ENCODE assay signal across 19 mouse cellular contexts in genomic region chr9:48214751-48215150, GRCm38 (mm10).
"Had no signal": no experiment of that assay in that cellular context is flagged by ENCODE, and none has a peak within 500 bp of the region (broad histone marks: within the 10 kb centered on the region; RNA-seq: fewer than 3 reads in every experiment).

No protein-coding gene starts in this region.

- H3K36me3 ChIP-seq: liver, embryonic 13.5 days; midbrain, embryonic 12.5 days; midbrain, embryonic 15.5 days; neural tube, embryonic 12.5 days; neural tube, embryonic 15.5 days had no signal

- H3K4me1 ChIP-seq: liver, embryonic 13.5 days; midbrain, embryonic 12.5 days; neural tube, embryonic 12.5 days; neural tube, embryonic 15.5 days had no signal

- H3K27ac ChIP-seq: liver, embryonic 13.5 days; macrophage; midbrain, embryonic 12.5 days; midbrain, embryonic 15.5 days; neural tube, embryonic 12.5 days; neural tube, embryonic 15.5 days; stomach, postnatal 0 days had no signal

- H3K27me3 ChIP-seq: liver, embryonic 13.5 days; midbrain, embryonic 12.5 days; midbrain, embryonic 15.5 days; neural tube, embryonic 12.5 days; neural tube, embryonic 15.5 days had no signal

- DNase-seq: kidney, adult 9 months; kidney, postnatal 14 days; kidney, postnatal 4 days; layer of hippocampus, adult 9-11 months; layer of hippocampus, postnatal 36 days; liver, embryonic 13.5 days; lung, adult 2 months; right cerebral cortex, adult 18-20 months; right cerebral cortex, postnatal 14 days; right cerebral cortex, postnatal 4 days; thymus, adult 2 months; thymus, postnatal 25 days had no signal

- H3K4me3 ChIP-seq: left cerebral cortex, adult 2 months; liver, embryonic 13.5 days; midbrain, embryonic 12.5 days; midbrain, embryonic 15.5 days; neural tube, embryonic 12.5 days; neural tube, embryonic 15.5 days had no signal

- H3K9me3 ChIP-seq: liver, embryonic 13.5 days; midbrain, embryonic 12.5 days; midbrain, embryonic 15.5 days; neural tube, embryonic 12.5 days; neural tube, embryonic 15.5 days had no signal

- H3K9ac ChIP-seq: liver, embryonic 13.5 days; midbrain, embryonic 12.5 days; midbrain, embryonic 15.5 days; neural tube, embryonic 12.5 days; neural tube, embryonic 15.5 days had no signal

- H3K4me2 ChIP-seq: liver, embryonic 13.5 days; midbrain, embryonic 12.5 days; midbrain, embryonic 15.5 days; neural tube, embryonic 12.5 days; neural tube, embryonic 15.5 days had no signal

- ATAC-seq: midbrain, embryonic 15.5 days had no signal
